Mouse (Mus musculus): Measurements from ENCODE around the gene Lrrc4c.

Gene Lrrc4c

DNA sequence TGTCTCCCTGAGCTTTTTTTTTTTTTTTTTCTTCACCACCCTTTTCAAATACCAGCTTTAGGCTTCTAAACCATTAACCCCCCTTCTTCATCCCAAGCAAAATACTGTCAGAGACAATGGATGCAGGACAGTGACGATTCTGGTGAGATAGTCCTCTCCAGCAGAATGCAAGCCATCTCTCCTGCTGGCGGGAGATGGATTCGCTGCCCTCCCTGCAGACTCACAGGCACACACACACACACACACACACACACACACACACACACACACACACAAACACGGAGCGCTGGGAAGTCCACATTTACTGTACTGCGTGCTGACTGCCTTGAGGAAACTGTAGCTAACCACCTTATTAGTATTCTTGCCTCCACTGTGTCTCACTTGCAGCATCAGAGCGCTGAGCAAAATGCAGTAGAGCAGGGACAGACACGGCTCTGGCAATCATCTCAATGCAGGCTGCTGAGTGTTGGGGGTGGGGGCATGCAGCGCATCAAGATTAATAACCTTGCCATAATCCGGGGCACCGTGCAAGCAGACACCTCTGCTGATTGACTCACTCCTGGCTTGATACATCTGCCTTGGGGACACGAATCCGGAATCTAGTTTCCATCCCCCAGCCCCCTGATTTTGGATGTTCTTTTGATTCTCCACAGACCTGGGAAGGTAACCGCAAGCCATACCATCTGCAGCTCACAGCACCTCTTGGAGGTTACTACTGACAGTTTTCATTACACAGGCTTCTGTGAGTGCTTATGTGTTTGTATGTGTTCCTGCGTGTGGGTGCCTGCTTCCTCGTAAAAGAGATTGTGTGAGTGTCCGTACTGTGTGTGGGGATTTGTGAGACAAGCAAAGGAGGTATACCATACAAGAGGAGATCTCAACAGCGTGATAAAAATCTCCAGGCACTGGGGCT lies at the start of gene Lrrc4c:
TSS of gene Lrrc4c (plus strand) at position 783 of the 913 bp plus-strand sequence.
- DNase-seq (ENCODE audit: low spot score in 2 of 2) = no peak

- DNase-seq (ENCODE audit: low spot score in 2 of 2) = no peak
These were observed 42.9 kb upstream of the Lrrc4c start for GRCm38 (mm10) chr2:96275061-96275460.

DNA sequence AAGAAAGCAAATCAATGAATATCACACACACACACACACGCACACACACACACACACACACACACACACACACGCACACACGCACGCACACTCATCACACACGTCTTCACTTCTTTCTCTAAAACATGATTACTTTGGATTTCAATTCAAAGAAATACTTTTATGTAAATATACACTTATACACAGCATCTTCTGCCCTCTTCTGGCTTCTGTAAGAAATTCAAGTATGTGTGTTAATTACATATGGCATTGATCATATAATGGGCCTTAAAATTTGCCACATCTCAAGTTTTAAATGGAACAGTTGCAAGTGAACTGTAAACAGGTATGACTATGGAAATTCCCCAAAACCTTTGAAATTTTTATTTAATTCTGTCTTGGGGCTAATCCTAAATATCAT lies 35.0 kb upstream of the Lrrc4c start:
- no peak for DNase-seq (ENCODE audit: low spot score in 2 of 2)

DNA sequence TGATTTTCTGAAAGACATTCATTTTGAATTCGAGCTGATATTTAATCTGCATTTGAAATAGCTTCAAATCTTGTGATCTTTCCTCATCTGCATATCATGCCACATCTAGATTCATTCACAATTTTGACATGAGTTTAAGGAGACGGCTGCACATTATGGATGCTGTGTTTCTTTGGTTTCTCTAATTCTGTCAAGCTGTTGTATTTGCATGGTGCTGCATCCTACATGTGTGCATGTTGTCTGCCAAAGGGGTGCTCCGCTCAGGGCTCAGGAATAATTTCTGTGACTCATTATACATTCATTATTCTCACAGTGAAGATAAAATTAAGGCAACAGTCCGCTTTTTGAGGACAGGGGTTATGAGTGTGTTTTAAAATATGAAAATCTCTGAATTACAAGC lies 30.5 kb upstream of the Lrrc4c start:
- no peak for DNase-seq (ENCODE audit: low spot score in 2 of 2)

DNA sequence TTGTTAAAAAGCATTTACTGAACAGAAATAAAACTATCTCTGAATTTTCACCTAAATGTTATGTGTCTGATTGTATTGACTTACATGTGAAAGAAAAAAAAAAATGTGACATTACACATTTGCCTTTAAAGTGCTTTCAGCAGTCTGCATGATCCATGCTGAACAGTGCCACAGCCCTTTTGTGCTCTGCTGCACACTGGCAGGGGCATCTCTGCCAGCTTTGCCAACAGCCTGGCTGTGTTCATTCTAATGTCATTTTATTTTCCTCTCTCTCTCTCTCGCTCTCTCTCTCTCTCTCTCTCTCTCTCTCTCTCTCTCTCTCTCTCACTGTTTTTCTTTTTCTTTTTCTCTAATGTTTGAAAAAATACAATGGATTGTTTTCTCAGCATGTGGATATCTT lies 27.4 kb upstream of the Lrrc4c start:
- no peak for DNase-seq (ENCODE audit: low spot score in 2 of 2)

- no peak for DNase-seq (ENCODE audit: low spot score in 2 of 2)
These were observed 2.9 kb upstream of the Lrrc4c start for GRCm38 (mm10) chr2:96315034-96315433.

GRCm38 (mm10) chr2:96316531-96316930 lies 1.4 kb upstream of the Lrrc4c start:
- no peak for DNase-seq (ENCODE audit: low spot score in 2 of 2)

DNA sequence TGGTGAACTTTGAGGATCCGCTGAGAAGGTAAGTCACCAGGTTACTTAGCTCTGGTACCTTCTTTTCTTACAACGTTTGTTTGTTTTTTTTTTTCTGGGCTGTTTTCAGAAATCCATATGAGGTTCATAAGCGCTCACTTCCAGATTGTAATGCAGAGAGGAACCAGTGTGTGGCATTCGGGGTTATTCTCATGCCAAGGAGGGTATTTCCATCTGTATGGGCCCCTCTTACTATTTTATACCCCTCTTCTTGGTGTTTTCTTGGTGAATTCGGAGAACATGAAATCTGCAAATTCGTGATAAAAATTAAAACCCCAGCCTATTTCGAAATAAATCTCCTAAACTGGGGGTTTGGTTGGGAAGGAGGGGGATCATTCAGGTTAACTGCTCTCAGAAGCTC lies 587 bp downstream of the Lrrc4c start:
- no peak for DNase-seq (ENCODE audit: low spot score in 2 of 2)

GRCm38 (mm10) chr2:96319201-96319600 lies 1.2 kb downstream of the Lrrc4c start:
- no peak for DNase-seq (ENCODE audit: low spot score in 2 of 2)

GRCm38 (mm10) chr2:96319649-96320048 lies 1.7 kb downstream of the Lrrc4c start:
- no peak for DNase-seq (ENCODE audit: low spot score in 2 of 2)

- no peak for DNase-seq (ENCODE audit: low spot score in 2 of 2)
These were observed 16.7 kb downstream of the Lrrc4c start for GRCm38 (mm10) chr2:96334652-96335051.

- DNase-seq (ENCODE audit: low spot score in 2 of 2) = no peak
These were observed 19.4 kb downstream of the Lrrc4c start for GRCm38 (mm10) chr2:96337354-96337753.

DNA sequence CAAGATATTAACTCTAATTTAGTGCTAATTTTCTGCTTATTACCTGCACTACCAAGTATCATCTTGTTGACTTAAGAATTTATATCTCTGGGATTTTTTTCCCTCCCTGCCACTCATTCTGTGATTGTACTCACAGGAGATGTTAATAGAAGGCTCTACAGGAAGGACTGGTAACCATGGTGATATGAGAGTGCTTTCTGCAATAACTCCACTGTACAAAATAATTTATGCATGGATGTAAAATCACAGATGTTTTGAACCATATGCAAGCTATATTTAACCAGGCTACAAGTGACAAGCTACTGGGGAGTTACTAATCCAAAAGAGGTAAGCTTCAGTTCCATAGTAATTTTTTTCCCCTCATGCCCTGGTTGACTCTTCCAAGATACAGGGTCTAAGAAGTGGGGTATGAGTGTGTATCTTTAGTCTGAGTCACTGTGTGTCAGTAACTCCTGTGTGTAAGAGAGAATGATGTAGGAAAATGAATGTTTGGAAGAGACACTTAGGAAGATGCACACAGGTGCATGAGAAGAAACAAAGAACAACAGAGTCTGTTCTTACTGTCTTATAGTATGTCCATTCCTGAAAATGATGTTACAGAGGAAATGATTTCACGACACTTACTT lies 83.3 kb downstream of the Lrrc4c start:
- no peak for DNase-seq (ENCODE audit: low spot score in 2 of 2)

- no peak for DNase-seq (ENCODE audit: low spot score in 2 of 2)
These were observed 84.5 kb downstream of the Lrrc4c start for GRCm38 (mm10) chr2:96402514-96402913.

DNA sequence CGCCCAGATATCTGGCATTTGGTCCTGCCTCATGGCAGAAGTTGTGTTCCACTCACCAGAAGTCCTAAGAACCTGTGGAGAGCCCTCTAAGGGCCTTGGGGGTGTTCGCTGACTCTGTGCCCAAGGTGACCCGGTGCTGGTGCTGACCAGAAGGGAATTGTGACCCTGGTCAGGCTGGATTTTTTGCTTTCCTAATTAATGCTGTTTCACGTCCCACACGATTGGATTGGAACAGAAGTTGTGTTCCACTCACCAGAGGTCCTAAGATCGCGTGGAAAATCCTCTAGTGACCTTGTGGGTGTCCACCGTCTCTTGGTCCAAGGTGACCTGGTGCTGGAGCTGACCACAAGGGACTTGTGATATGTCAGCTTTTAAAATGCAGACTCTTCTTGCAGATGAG lies 88.9 kb downstream of the Lrrc4c start:
- DNase-seq (ENCODE audit: low spot score in 2 of 2) = no peak

- no peak for DNase-seq (ENCODE audit: low spot score in 2 of 2)
These were observed 93.2 kb downstream of the Lrrc4c start for GRCm38 (mm10) chr2:96411182-96411581.

DNA sequence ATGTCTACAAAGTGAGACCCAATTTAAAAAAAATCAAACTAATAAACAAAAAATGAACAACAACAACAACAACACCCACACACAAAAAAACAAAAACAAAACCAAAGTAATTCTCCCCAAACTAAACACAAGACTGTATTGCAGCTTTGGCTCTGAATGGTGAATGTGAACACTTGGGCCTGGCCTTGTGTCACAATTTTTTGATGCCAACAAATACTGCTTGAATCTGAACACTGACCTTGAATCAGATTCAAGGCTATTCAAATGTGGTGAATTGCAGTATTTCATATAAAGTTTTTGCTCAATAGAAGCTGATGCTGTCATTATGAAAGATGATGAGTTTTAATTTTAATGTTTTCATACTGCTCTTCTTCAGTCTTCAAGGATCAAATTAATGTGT lies 143.6 kb downstream of the Lrrc4c start:
- DNase-seq (ENCODE audit: low spot score in 2 of 2) = no peak

GRCm38 (mm10) chr2:96475674-96476073 lies 157.7 kb downstream of the Lrrc4c start:
- DNase-seq (ENCODE audit: low spot score in 2 of 2) = no peak

DNA sequence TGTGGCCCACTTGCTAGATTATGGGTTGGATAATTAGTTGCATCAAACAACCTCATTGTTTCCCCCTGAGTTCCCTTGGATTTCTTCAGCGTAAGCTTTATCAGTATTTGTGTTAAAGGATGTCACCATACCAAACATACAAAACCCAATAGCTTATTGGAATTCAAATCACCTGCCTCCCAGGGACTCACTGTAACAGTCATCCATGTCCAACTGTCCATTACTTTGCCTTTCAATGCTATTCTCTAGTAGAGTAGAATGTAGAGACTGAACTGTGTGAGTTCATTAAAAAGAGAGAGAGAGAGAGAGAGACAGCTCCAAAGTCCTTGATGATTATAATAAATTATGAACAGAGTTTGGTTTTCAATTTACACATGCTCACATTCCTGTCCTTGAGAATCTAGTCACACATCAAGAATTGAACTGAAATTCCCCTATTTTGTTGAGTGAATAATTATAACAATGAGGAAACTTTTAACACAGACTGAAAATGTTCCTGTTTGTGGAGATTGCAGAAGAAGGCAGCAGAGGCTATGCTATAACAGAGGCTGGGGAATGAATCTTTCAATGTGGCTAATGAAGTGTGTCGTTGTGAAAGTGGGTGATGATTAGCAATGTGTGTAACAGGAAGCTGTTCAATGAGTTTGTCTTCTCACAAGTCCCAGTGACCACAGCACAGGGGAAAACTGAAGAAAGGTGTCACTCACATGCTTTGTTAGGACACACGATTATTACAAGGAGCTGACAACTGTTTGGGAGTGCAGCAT lies 181.3 kb downstream of the Lrrc4c start:
- DNase-seq (ENCODE audit: low spot score in 2 of 2) = no peak

DNA sequence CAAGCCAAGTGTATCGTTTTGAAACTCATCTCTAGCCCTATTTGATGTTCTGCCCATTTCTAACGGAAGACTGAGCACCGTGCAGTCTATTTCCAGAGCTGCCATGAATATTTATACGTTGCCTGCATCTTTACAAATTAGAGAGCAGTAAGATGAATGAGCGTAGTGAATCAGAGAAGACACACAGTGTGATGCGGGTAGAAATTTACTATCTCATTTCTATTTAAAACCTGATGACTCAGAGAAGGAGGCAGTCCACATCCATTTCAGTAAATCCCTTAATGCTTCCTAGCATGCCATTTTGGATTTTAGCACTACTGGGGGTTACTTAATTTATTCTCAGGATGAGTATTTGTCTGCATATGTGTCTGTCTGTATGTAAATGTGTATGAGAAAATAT lies 186.2 kb downstream of the Lrrc4c start:
- DNase-seq (ENCODE audit: low spot score in 2 of 2) = no peak

DNA sequence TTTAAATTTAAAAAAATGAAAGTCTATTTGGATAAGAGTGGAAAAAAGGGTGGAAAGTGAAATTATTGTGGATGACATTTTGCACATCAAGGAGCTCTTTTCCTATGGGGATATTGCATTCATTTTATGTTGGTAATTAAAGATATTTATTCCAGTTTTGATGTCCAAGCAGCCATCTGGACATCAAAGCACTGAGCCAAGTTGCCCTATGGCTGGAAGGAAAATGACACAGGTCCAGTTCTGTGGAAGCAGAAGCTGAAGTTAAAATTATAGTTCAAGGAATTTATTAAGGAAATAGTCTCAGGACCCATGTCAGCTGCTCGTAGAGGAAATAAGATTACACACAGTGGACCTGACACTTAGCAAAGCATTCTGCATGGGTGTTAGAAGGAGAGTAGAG lies 187.7 kb downstream of the Lrrc4c start:
- DNase-seq (ENCODE audit: low spot score in 2 of 2) = no peak

- no peak for DNase-seq (ENCODE audit: low spot score in 2 of 2)
These were observed 191.0 kb downstream of the Lrrc4c start for GRCm38 (mm10) chr2:96508991-96509390.

DNA sequence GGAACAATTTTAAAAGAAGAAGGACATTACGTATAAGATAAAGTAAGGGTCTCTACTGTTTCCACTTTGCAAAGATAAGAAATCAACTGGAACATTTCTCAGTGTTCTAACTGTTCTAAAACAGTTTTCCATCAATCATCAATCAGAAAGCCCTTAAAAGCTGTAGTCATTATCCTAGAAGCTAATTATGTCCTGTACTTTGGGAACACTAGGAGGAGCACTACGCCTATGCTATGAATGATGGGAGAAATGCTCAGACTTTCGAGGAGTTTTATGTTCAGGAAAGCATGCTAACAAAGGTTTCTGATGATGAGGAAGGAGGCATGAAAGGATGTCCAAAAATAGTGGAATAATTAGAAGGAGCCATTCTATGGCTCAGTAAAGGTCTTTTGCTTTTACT lies 219.5 kb downstream of the Lrrc4c start:
- no peak for DNase-seq (ENCODE audit: low spot score in 2 of 2)

Measured in spleen, postnatal 14 days (tissue).